Mouse (Mus musculus) embryonic facial prominence, embryonic 10.5 days (tissue): ENCODE measurements around the gene Rae1. TPM values are rescaled to one million over a fixed set of nuclear protein-coding genes. Genes with fewer than 3 reads are reported as not detected.

Source experiments
- DNase-seq: peaks from one replicate; pipeline ENCODE4 v3.0.0-alpha.2; 2017; ENCODE audit warnings: low spot score
- H3K27ac ChIP-seq: fragments of 300-500 bp; sonication (generic); replicated peaks from 2 replicates; pipeline ENCODE4 v1.5.1; 2016; ENCODE audit warnings: mild to moderate bottlenecking
- H3K27me3 ChIP-seq: fragments of 300-500 bp; sonication (generic); replicated peaks from 2 replicates; pipeline ENCODE4 v1.6.1; 2016; ENCODE audit warnings: low read depth, mild to moderate bottlenecking; ENCODE audit not compliant: poor library complexity, severe bottlenecking
- H3K36me3 ChIP-seq: fragments of 300-500 bp; sonication (generic); replicated peaks from 2 replicates; pipeline ENCODE4 v1.6.1; 2016; ENCODE audit warnings: mild to moderate bottlenecking, moderate library complexity
- H3K4me1 ChIP-seq: fragments of 300-500 bp; sonication (generic); 2 replicates; pipeline ENCODE4 v1.6.1; 2016
- H3K4me3 ChIP-seq: fragments of 300-500 bp; sonication (generic); 2 replicates; pipeline ENCODE4 v1.5.1; 2016; ENCODE audit warnings: mild to moderate bottlenecking, moderate library complexity
- H3K9me3 ChIP-seq: fragments of 300-500 bp; sonication (generic); 2 replicates; pipeline ENCODE4 v1.6.1; 2016; ENCODE audit warnings: mild to moderate bottlenecking
- WGBS: fragments of 180-500 bp; shearing (Covaris S2); methylation state at CpG from one replicate; pipeline ENCODE4 v1.1.7; 2016; 5-methylcytosine and 5-hydroxymethylcytosine counted together
- polyA plus RNA-seq: library from polyadenylated mRNA; unstranded; fragments of >200 nt; fragmentation: Nextera tagmentation; extraction: Ambion mirVana; gene quantifications from 2 replicates; pipeline ENCODE4 v1.2.1, GENCODE M21; 2016

The Rae1 gene
- polyA plus RNA-seq, 1 experiment from 2014 or later: 176 TPM

DNA sequence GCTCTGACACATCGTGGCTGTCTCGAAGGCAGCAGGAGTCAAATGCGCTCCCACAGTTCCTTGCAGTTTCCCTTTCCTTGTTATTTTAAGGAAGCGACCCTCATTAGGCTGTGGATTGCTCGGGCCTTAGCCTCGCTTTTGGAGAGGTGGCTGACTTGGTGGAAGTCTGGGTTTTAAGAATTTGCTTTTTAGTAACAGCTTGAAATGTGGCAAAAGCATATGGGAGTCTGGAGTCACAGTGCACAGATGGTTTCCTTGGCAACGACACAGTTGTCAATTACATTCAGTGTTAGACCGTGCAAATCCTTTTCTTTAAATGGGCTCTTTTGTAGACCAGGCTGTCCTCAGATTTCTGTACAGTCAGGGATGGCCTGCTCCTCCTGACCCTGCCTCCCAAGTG lies 1.0 kb downstream of the Rae1 start:
- Histone ChIP-seq H3K27me3 (peaks cover 5% of the 10 kb centered on the region; the same call in 1 of the 2 replicates), H3K4me3 (peak overlapping the region; percentile 98), H3K36me3 (peaks cover 47% of the 10 kb centered on the region), H3K9me3 (no peaks in the 10 kb centered on the region), H3K4me1 (peaks cover 19% of the 10 kb centered on the region), H3K27ac (peak overlapping the region; percentile 97)
- DNase-seq: no peak
- 21% methylated on average over 8 of the region's 8 CpGs for WGBS

DNA sequence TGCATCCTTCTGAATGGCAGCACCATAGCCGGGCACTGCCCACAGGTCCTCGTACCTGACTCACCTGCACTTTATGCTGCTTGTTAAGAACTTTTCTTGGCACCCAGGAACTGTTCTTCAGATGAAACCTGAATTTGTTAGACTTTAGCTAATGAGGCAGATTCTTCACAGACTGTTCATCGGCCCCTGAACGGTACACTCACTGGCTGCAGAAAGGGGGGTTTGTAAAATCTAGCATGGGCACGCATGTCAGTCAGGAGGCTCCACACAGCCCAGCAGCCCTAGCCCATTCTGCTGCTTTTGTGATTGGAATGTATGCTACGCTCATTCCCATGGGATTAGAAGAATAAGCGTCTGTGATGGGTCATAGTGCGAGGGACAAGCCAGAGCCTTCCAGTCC lies 3.8 kb downstream of the Rae1 start:
- peaks cover 16% of the 10 kb centered on the region for H3K4me1 ChIP-seq
- no peak overlapping the region for H3K4me3 ChIP-seq
- H3K27ac ChIP-seq: no peak overlapping the region
- H3K27me3 ChIP-seq: no peaks in the 10 kb centered on the region
- H3K36me3 ChIP-seq: peaks cover 75% of the 10 kb centered on the region
- H3K9me3 ChIP-seq: no peaks in the 10 kb centered on the region
- 90% methylated on average over 8 of the region's 8 CpGs for WGBS
- no peak for DNase-seq

DNA sequence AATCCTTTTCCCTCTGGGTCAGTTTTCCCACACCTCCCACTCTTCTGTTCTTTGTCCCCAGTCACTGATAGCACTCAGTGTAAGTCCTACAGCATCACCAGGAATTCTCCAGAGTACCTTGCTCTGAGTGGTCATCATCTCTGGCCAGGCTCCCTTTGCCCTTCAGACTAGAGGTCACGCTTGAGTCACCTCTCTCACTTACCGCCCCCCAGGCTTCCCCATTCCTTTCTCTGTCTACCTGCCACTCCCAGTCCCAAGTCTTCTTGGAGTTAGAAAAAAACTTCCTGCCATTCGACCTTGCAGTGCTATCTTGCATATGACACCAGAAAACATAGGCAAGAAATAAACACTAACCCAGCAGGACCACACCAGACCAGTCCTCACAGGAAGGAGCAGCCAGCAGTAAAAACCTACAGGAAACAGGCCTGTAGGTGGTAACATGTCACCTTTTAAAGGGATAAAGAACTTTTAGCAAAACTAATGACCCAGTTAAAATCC lies 10.4 kb downstream of the Rae1 start:
- no peaks in the 10 kb centered on the region for H3K9me3 ChIP-seq
- H3K36me3 ChIP-seq: peaks cover 99% of the 10 kb centered on the region
- H3K4me1 ChIP-seq: peaks cover 7% of the 10 kb centered on the region; the same call in 1 of the 2 replicates
- no peaks in the 10 kb centered on the region for H3K27me3 ChIP-seq
- no peak overlapping the region for H3K4me3 ChIP-seq
- DNase-seq: no peak
- no peak overlapping the region for H3K27ac ChIP-seq
- WGBS: 76% methylated on average over 3 of the region's 3 CpGs

DNA sequence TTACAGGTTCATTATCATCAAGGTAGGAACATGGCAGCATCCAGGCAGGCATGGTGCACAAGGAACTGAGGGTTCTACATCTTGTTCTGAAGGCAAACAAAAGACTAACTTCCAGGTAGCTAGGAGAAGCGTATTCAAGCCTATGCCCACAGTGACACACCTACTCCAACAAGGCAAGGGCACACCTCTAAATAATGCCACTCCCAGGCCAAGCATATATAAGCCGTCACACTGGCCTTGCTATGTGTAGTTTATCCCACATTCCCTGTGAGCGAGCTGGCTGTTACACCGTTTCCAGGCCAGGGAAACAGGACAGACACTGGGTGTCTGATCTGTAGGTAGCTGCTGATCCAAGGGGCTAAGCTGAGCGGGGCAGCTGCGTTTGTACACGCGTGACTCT lies 11.5 kb downstream of the Rae1 start:
- Histone ChIP-seq H3K36me3 (peaks cover 100% of the 10 kb centered on the region), H3K9me3 (no peaks in the 10 kb centered on the region), H3K27ac (no peak overlapping the region), H3K27me3 (no peaks in the 10 kb centered on the region), H3K4me3 (no peak overlapping the region), H3K4me1 (peaks cover 7% of the 10 kb centered on the region; the same call in 1 of the 2 replicates)
- DNase-seq: no peak
- 95% methylated on average over 8 of the region's 8 CpGs for WGBS

DNA sequence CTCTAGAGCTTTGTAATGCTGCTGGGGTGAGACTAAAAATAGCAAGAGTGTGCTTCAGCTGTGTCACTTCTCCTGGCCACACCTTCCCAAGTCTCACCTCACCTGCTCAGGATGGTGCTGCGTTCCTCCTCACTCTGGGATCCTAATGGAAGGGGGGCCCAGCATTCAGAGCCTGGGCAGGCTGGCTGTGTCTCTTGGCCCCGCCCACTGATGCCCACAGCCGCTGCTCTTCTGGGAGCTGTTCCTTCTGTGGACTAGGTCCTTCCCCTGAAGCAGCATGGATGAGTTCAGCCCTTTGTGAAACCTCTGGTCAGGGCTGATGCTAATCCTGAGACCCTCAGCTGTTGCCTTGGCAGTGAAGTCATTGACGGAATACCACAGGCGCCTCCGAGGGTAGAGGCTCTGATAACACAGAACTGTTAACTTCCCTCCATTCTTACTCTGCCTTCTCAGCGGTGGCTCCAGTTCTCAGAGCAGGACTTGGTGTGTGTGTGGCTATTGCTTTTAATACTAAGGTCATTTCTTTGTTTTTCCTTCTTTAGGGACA lies 14.9 kb downstream of the Rae1 start:
- DNase-seq: no peak
- WGBS: 83% methylated on average over 7 of the region's 7 CpGs
- Histone ChIP-seq H3K27ac (no peak overlapping the region), H3K4me1 (peaks cover 23% of the 10 kb centered on the region), H3K9me3 (no peaks in the 10 kb centered on the region), H3K27me3 (peaks cover 27% of the 10 kb centered on the region), H3K36me3 (peaks cover 67% of the 10 kb centered on the region), H3K4me3 (no peak overlapping the region)

DNA sequence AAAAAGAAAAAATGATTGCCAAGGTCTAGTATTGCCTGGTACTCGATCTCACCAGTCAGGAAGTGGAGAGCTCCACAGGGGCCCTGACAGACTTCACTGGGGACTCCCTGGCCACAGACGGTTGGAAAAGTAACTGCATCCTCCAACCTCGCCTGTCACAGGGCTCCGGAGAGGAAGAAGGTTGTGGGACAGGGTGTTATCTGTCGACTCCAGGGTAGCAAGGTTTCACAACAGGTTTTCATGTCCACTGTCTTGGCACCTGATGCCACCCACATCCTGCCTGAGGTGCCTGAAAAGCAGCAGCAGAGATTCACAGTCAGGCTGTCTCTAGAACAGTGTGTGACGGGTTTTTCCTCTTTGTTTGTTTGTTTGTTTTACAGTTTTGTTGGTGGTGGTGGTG lies 18.0 kb downstream of the Rae1 start:
- WGBS: 47% methylated on average over 6 of the region's 6 CpGs

DNA sequence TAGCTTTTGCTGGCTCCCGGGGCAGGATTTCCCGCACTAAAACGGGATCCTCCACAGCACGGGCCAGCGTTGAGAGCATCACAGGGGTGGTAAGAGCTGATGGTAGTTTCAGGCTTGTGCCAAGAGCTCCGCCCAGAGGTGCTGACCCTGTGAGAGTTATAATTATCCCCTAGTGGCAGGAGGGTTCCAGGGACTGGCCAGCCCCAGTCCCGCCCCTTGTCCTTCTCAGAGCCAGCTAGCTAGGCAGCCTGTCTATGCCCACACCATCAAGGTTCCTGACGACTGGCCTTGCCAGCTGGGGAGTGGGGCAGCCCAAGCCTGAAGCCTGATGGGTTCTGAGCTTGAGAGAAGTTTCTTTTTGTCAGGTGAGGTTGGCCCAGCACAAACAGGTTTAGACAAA lies 18.7 kb downstream of the Rae1 start:
- no peak overlapping the region for H3K4me3 ChIP-seq
- H3K4me1 ChIP-seq: peaks cover 42% of the 10 kb centered on the region
- H3K9me3 ChIP-seq: no peaks in the 10 kb centered on the region
- WGBS: 25% methylated on average over 8 of the region's 8 CpGs
- peaks cover 43% of the 10 kb centered on the region for H3K27me3 ChIP-seq
- DNase-seq: peak; percentile 41
- peaks cover 35% of the 10 kb centered on the region for H3K36me3 ChIP-seq
- no peak overlapping the region for H3K27ac ChIP-seq

More for the DNA sequence above, 18.0 kb downstream of the Rae1 start:
- H3K36me3 ChIP-seq: peaks cover 36% of the 10 kb centered on the region
- no peaks in the 10 kb centered on the region for H3K9me3 ChIP-seq
- peaks cover 38% of the 10 kb centered on the region for H3K4me1 ChIP-seq
- no peak overlapping the region for H3K27ac ChIP-seq
- H3K27me3 ChIP-seq: peaks cover 43% of the 10 kb centered on the region
- DNase-seq: no peak
- H3K4me3 ChIP-seq: no peak overlapping the region

DNA sequence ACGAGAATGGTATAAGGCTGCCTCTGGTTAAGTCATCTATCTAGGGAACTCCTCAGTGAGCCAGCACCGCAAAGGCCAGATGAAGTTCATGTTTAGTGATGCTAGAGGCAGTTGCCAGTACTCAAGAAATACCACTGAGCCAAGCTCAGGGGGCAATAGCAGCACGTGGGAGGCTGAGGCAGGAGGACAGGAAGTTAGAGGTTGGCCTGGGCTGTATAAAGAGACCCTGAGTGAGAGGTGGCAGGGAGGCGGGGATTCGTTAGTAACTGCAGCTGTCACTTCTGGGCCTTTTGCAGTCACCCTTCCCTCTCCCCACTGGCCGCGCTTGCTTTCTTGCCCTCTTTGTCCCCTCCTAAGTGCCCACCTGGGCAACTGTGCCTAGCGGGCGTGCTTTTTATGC lies 19.4 kb downstream of the Rae1 start:
- Histone ChIP-seq H3K36me3 (peaks cover 35% of the 10 kb centered on the region), H3K4me1 (peaks cover 49% of the 10 kb centered on the region), H3K4me3 (peak overlapping the region; percentile 60), H3K9me3 (no peaks in the 10 kb centered on the region), H3K27me3 (peaks cover 43% of the 10 kb centered on the region), H3K27ac (peak overlapping the region; percentile 74)
- 12% methylated on average over 9 of the region's 9 CpGs for WGBS
- DNase-seq: peak; percentile 18

DNA sequence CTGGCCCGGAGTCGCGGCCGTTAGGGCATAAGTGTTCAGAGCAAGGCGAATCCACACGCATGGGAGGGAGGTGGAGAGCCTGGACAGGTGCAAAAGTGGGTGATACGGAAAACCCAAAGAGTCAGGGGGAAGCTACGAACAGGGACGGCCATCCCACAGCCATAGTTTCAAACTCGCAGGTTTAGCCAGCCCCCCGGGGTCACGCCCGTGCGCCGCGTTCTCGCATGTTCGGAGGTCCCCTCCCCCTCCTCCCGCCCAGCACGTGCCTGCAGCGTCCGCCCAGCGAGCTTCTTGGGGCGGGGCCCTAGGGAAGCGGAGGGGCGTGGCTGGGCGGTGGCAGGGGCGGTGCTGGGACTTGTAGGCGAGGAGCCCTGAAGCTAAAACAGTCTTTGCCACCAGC lies 19.9 kb downstream of the Rae1 start:
- Histone ChIP-seq H3K36me3 (peaks cover 35% of the 10 kb centered on the region), H3K27me3 (peaks cover 43% of the 10 kb centered on the region), H3K9me3 (no peaks in the 10 kb centered on the region), H3K4me3 (peak overlapping the region; percentile 60), H3K4me1 (peaks cover 54% of the 10 kb centered on the region), H3K27ac (peak overlapping the region; percentile 74)
- peak; percentile 94 for DNase-seq
- WGBS: under 1% methylated on average over 29 of the region's 29 CpGs

DNA sequence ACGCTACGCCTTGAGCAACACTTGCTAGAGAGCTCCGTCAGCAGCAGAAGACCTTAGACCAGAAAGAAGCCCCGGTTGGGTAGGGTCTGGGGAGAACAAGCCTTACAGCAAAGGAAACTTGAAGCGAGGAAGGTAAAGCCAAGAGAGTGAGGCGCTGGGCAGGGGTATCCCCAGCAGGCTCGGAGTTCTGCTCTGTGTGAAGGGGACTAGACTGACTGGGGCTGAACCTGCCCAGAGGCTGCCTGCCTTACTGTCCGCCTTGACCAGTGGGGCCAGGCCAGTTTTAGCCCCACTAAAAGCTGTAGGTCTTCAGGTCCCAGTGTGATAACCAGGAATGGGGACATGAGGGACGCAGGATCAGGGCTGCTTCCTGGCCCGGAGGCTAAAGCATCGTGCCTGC lies 20.5 kb downstream of the Rae1 start, which contains the start of gene Rbm38:
Gene Rbm38, plus strand, starts transcription at position 69 of the 400 bp plus-strand sequence.
- no peak for DNase-seq
- no peaks in the 10 kb centered on the region for H3K9me3 ChIP-seq
- H3K27me3 ChIP-seq: peaks cover 43% of the 10 kb centered on the region
- H3K4me1 ChIP-seq: peaks cover 60% of the 10 kb centered on the region
- H3K36me3 ChIP-seq: peaks cover 35% of the 10 kb centered on the region
- H3K27ac ChIP-seq: peak within 1 kb of the TSS; percentile 74
- 24% methylated on average over 11 of the region's 11 CpGs for WGBS
- H3K4me3 ChIP-seq: peak within 1 kb of the TSS; percentile 81

DNA sequence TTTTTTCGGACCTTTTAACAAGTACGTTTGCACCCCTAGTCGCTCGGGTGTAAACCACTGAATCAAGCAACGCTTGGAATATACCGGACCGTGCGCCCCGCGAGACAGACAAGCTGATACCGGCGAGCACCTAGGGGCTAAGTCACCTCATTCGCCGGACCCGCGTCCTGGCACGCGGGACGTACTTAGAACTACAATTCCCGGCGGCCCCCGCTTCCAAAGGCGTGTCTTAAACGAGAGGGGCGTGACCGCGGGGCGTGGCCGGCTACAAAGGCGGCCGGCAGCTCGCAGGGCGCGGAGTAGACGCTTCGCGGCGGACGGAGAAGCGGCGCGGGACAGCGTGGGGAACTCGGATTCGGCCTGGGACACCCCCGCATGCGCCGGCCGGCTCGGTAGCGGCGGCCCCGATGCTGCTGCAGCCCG lies 21.7 kb downstream of the Rae1 start:
- H3K27ac ChIP-seq: peak overlapping the region; percentile 90
- DNase-seq: peak; percentile 94
- H3K4me3 ChIP-seq: peak overlapping the region; percentile 81
- H3K27me3 ChIP-seq: peaks cover 43% of the 10 kb centered on the region
- peaks cover 72% of the 10 kb centered on the region for H3K4me1 ChIP-seq
- WGBS: under 1% methylated on average over 54 of the region's 54 CpGs
- H3K36me3 ChIP-seq: peaks cover 36% of the 10 kb centered on the region
- no peaks in the 10 kb centered on the region for H3K9me3 ChIP-seq

DNA sequence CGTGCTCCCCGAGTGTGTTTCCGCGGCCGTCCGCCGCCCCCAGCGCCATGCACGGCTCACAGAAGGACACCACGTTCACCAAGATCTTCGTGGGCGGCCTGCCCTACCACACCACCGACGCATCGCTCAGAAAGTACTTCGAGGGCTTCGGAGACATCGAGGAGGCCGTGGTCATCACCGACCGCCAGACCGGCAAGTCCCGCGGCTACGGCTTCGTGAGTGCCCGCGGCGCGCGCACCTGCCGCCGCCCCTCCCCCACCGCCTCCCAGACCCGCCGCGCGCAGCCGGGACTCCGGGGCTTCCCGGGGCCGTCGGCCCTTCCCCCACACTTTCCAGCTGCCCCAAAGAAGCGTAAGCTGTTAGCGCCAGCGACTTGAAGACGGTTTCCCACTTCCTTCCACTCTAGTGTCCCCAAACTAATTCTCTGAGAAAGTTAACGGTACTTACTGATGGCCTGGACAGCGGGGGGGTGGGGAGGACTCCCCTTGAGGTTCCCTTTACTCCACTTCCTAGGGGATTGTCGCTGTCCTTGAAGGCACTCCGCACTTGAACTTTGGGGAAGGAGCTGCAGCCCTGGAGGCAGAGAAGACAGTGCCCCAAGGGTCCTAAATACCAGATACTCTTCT lies 22.3 kb downstream of the Rae1 start:
- peak overlapping the region; percentile 90 for H3K27ac ChIP-seq
- peaks cover 78% of the 10 kb centered on the region for H3K4me1 ChIP-seq
- peaks cover 41% of the 10 kb centered on the region for H3K27me3 ChIP-seq
- no peaks in the 10 kb centered on the region for H3K9me3 ChIP-seq
- WGBS: under 1% methylated on average over 51 of the region's 51 CpGs
- peaks cover 41% of the 10 kb centered on the region for H3K36me3 ChIP-seq
- H3K4me3 ChIP-seq: peak overlapping the region; percentile 81
- peak; percentile 81 for DNase-seq

DNA sequence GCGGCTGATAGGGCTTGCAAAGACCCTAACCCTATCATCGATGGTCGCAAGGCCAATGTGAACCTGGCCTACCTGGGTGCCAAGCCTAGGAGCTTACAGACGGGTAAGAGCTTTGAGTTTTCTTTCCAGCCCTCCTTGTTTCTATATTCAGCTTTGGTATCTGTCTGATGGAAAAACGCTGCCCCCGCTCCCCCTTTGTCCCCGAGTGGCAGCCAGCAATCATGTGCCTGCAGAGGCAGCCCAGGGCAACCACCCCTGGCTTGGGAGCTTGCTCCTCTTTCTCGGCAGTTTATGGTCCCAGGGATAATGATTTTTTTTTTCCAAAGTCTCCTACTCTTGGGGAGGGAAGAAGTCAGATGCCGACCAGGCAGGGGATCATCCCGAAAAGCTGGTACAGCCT lies 22.9 kb downstream of the Rae1 start:
- peaks cover 35% of the 10 kb centered on the region for H3K27me3 ChIP-seq
- peak overlapping the region; percentile 81 for H3K4me3 ChIP-seq
- peaks cover 84% of the 10 kb centered on the region for H3K4me1 ChIP-seq
- no peaks in the 10 kb centered on the region for H3K9me3 ChIP-seq
- H3K27ac ChIP-seq: peak overlapping the region; percentile 90
- WGBS: 34% methylated on average over 10 of the region's 10 CpGs
- H3K36me3 ChIP-seq: peaks cover 48% of the 10 kb centered on the region
- DNase-seq: no peak
